In genomic region chr2:124490010-124490801, GRCm38 (mm10) we compare ENCODE assay signal across 9 mouse cellular contexts.
DNase-seq lines count a peak whose midpoint lies in the region; ATAC-seq and TF ChIP-seq lines count a peak whose summit lies in the region.
"Had no signal": no experiment of that assay in that cellular context is flagged by ENCODE, and none has a peak within 500 bp of the region (broad histone marks: within the 10 kb centered on the region; RNA-seq: fewer than 3 reads in every experiment).

No protein-coding gene starts in this region.

- H3K36me3 ChIP-seq in intestine, embryonic 15.5 days, result no peaks in the 10 kb centered on the region
- no peaks in the 10 kb centered on the region for H3K36me3 ChIP-seq in intestine, postnatal 0 days (ENCODE audit: control insufficient read depth, insufficient read depth)
- H3K36me3 ChIP-seq in hindbrain, embryonic 14.5 days (replicated peaks; ENCODE audit: control insufficient read depth, insufficient read depth), result no peaks in the 10 kb centered on the region
- no peaks in the 10 kb centered on the region for H3K36me3 ChIP-seq in lung, postnatal 0 days (ENCODE audit: insufficient read depth, low read length)

- no peak overlapping the region for H3K4me3 ChIP-seq in intestine, embryonic 15.5 days (replicated peaks)
- H3K4me3 ChIP-seq in intestine, postnatal 0 days (ENCODE audit: low read depth, low read length), result no peak overlapping the region
- H3K4me3 ChIP-seq in hindbrain, embryonic 14.5 days (replicated peaks; ENCODE audit: low read length), result no peak overlapping the region
- no peak overlapping the region for H3K4me3 ChIP-seq in lung, postnatal 0 days (ENCODE audit: low read depth, low read length)
- H3K4me3 ChIP-seq: left cerebral cortex, adult 2 months had no signal

- no peaks in the 10 kb centered on the region for H3K4me1 ChIP-seq in intestine, embryonic 15.5 days (replicated peaks)
- H3K4me1 ChIP-seq in intestine, postnatal 0 days (replicated peaks; ENCODE audit: control insufficient read depth, insufficient read depth, low read length), result no peaks in the 10 kb centered on the region
- H3K4me1 ChIP-seq in hindbrain, embryonic 14.5 days (replicated peaks; ENCODE audit: control insufficient read depth, insufficient read depth, low read length), result no peaks in the 10 kb centered on the region
- H3K4me1 ChIP-seq in lung, postnatal 0 days (ENCODE audit: insufficient read depth, low read depth, low read length), result no peaks in the 10 kb centered on the region

- 38% methylated on average over 12 of the region's 12 CpGs for WGBS in intestine, embryonic 15.5 days
- 56% methylated on average over 12 of the region's 12 CpGs for WGBS in intestine, postnatal 0 days
- 42% methylated on average over 12 of the region's 12 CpGs for whole genome bisulfite sequencing in hindbrain, embryonic 14.5 days
- 38% methylated on average over 12 of the region's 12 CpGs for WGBS in lung, postnatal 0 days

- TF ChIP-seq CTCF in intestine, postnatal 0 days (IDR thresholded peaks at IDR 0.05; ENCODE audit: low read depth), result no peak
- no peak for TF ChIP-seq CTCF in lung, postnatal 0 days (IDR thresholded peaks at IDR 0.05)

- 0 out of 2 replicates have a peak, but pooled peaks have one; percentile 43 for TF ChIP-seq EP300 in lung, postnatal 0 days (IDR thresholded peaks at IDR 0.05)

- H3K27ac ChIP-seq in intestine, embryonic 15.5 days, result no peak overlapping the region
- H3K27ac ChIP-seq in intestine, postnatal 0 days (ENCODE audit: low read depth, low read length), result no peak overlapping the region
- H3K27ac ChIP-seq in hindbrain, embryonic 14.5 days, result peak overlapping the region; percentile 20; the same call in 1 of the 2 replicates
- no peak overlapping the region for H3K27ac ChIP-seq in lung, postnatal 0 days (ENCODE audit: low read length)
- H3K27ac ChIP-seq: left cerebral cortex, adult 2 months had no signal

- peak; percentile 65 for ATAC-seq in intestine, embryonic 15.5 days
- no peak for ATAC-seq in intestine, postnatal 0 days
- peak; percentile 75; the same call in 1 of the 2 replicates for ATAC-seq in hindbrain, embryonic 14.5 days (ENCODE audit: low FRiP score)
- ATAC-seq in lung, postnatal 0 days, result peak; percentile 62
- no peak for ATAC-seq in erythroblast, adult 5-6 weeks (replicated peaks; ENCODE audit: low FRiP score, poor library complexity, severe bottlenecking)
- no peak for ATAC-seq in inflammation-experienced regulatory T-cells, adult 6 months

- no peak overlapping the region for H3K9ac ChIP-seq in intestine, embryonic 15.5 days
- H3K9ac ChIP-seq in intestine, postnatal 0 days (ENCODE audit: low read depth, low read length), result no peak overlapping the region
- H3K9ac ChIP-seq in hindbrain, embryonic 14.5 days, result no peak overlapping the region
- no peak overlapping the region for H3K9ac ChIP-seq in lung, postnatal 0 days (replicated peaks; ENCODE audit: low read depth)

- H3K4me2 ChIP-seq in intestine, embryonic 15.5 days (replicated peaks), result no peak overlapping the region
- H3K4me2 ChIP-seq in intestine, postnatal 0 days (replicated peaks; ENCODE audit: low read depth), result no peak overlapping the region
- H3K4me2 ChIP-seq in hindbrain, embryonic 14.5 days (replicated peaks), result no peak overlapping the region
- no peak overlapping the region for H3K4me2 ChIP-seq in lung, postnatal 0 days (replicated peaks; ENCODE audit: low read depth, low read length)

- H3K27me3 ChIP-seq in intestine, embryonic 15.5 days (replicated peaks), result no peaks in the 10 kb centered on the region
- no peaks in the 10 kb centered on the region for H3K27me3 ChIP-seq in intestine, postnatal 0 days (replicated peaks; ENCODE audit: control insufficient read depth, insufficient read depth, low read length)
- no peaks in the 10 kb centered on the region; the same call in 1 of the 2 replicates for H3K27me3 ChIP-seq in hindbrain, embryonic 14.5 days (ENCODE audit: control insufficient read depth, insufficient read depth, low read length)
- H3K27me3 ChIP-seq in lung, postnatal 0 days (replicated peaks; ENCODE audit: insufficient read depth, low read length), result no peaks in the 10 kb centered on the region

- DNase-seq in brain, adult 2 months (ENCODE audit: low read depth, low spot score), result peak; percentile 62
- peak; percentile 61 for DNase-seq in hindbrain, embryonic 14.5 days (ENCODE audit: low spot score)
- peak; percentile 63 for DNase-seq in lung, postnatal 0 days (ENCODE audit: low spot score)
- DNase-seq in spleen, adult 18-20 months, result no peak

- no peaks in the 10 kb centered on the region for H3K9me3 ChIP-seq in intestine, embryonic 15.5 days
- H3K9me3 ChIP-seq in intestine, postnatal 0 days (ENCODE audit: control insufficient read depth), result no peaks in the 10 kb centered on the region
- no peaks in the 10 kb centered on the region for H3K9me3 ChIP-seq in hindbrain, embryonic 14.5 days (ENCODE audit: control insufficient read depth, low read length)
- H3K9me3 ChIP-seq in lung, postnatal 0 days (ENCODE audit: low read length), result no peaks in the 10 kb centered on the region

Comparison
In these comparisons a context has a peak if more than half of its experiments do, and no peak if none do; other contexts are left out.
1. ATAC-seq: peak in intestine, embryonic 15.5 days (single experiment), hindbrain, embryonic 14.5 days (single experiment) and lung, postnatal 0 days (single experiment); none in intestine, postnatal 0 days (single experiment), erythroblast, adult 5-6 weeks (single experiment) and inflammation-experienced regulatory T-cells, adult 6 months (single experiment).
2. DNase-seq: peak in brain, adult 2 months (single experiment), hindbrain, embryonic 14.5 days (single experiment) and lung, postnatal 0 days (single experiment); none in spleen, adult 18-20 months (0 of 2).